Mouse (Mus musculus): Measurements from ENCODE around the gene Pitpnm3. TPM values are rescaled to one million over a fixed set of nuclear protein-coding genes. Genes with fewer than 3 reads are reported as not detected.
A peak's percentile ranks its signal among the peaks of the same experiment; 100 is the strongest.

Pitpnm3 gene
- polyA plus RNA-seq, 1 experiment from 2014 or later = 1.5 TPM

DNA sequence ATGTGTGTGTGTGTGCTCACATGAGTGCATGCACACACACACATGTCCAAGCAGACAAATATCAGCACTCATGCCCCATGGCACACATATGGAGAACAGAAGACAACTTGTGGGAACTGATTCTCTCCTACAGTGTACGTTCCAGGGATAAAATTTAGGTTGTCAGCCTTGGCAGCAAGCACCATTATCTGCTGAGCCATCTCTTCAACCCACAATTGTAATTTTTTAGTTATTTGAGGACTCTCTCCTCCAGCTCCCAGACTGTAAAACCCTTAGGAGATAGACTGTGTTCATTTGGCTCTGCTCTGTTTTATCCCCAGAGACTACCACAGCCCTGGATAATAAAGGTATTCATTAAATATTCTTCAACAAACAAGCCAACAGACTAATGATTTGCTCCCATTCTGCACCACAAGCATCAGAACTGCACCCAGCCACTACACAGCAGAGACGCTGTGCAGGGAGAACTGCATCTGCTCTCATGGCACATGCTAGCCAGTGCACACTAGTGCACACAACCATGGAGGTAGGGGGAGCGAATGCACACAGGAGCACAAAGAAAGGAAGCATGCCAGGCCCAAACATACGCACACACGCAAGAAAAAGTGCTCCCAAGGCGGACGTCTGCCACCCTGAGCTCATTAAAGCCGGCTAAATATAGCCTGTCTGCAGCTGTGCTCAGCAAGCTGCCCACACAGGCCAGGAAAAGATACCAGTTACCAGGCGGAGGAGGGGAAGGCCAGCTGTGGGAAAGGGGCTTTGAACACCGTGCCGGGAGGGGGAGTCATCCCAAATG lies 49.1 kb downstream of the Pitpnm3 start:
- Histone ChIP-seq H3K36me3 (no peaks in the 10 kb centered on the region), H3K4me1 (peaks cover 14% of the 10 kb centered on the region; the same call in 1 of the 2 replicates), H3K27ac (replicated peaks) (peak overlapping the region; percentile 78), H3K9ac (replicated peaks) (no peak overlapping the region), H3K4me3 (no peak overlapping the region), H3K27me3 (no peaks in the 10 kb centered on the region), H3K9me3 (no peaks in the 10 kb centered on the region), H3K4me2 (replicated peaks) (no peak overlapping the region)
- 37% methylated on average over 11 of the region's 11 CpGs for WGBS
- ATAC-seq (ENCODE audit: low FRiP score, low read depth) = peak; percentile 68; the same call in 1 of the 2 replicates

DNA sequence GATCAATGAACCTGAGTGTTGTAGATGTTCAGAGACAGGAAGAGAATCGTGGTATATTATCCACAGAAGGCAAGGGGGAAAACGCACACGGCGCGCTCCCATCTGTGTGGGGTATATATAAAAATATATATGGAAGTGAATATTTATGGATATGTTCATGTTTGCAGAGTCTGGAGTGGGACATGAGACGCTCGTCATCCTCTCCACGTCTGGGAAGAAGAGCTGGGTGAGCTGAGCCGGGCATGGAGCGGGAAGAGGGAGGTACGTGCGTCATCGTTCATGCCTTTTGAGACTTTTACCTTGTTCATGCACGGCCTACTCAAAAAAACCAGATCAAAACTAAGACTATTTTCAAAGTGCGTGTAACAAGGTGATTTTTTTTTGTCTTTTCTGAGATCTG lies 51.2 kb downstream of the Pitpnm3 start:
- no peak for ATAC-seq (ENCODE audit: low FRiP score, low read depth)
- 94% methylated on average over 15 of the region's 15 CpGs for WGBS
- H3K4me3 ChIP-seq = no peak overlapping the region
- H3K4me2 ChIP-seq (replicated peaks) = no peak overlapping the region
- H3K4me1 ChIP-seq = peaks cover 16% of the 10 kb centered on the region; the same call in 1 of the 2 replicates
- H3K27ac ChIP-seq (replicated peaks) = no peak overlapping the region
- no peaks in the 10 kb centered on the region for H3K36me3 ChIP-seq
- H3K9ac ChIP-seq (replicated peaks) = no peak overlapping the region
- no peaks in the 10 kb centered on the region for H3K9me3 ChIP-seq
- H3K27me3 ChIP-seq = no peaks in the 10 kb centered on the region

DNA sequence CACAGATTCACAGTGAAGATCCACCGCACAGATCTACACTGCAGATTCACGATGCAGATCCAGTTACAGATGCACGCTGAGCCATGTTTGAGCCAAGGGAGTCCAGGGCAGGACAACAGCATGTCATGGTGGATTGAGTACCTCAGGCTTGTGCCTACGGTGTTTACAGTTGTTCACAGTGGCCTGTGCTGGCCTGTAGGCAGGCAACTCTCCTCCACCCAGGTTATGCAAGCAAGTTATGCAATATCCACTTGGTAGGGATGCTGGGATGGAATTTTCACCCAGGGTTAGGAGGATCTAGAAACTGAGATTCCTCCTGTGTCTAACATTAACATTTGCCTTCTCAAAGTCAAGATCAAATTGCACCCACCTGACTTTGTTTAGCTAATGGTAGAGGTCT lies 53.0 kb downstream of the Pitpnm3 start:
- H3K27ac ChIP-seq (replicated peaks) = no peak overlapping the region
- no peak for ATAC-seq (ENCODE audit: low FRiP score, low read depth)
- H3K4me1 ChIP-seq = peaks cover 16% of the 10 kb centered on the region; the same call in 1 of the 2 replicates
- WGBS = 94% methylated on average over 4 of the region's 4 CpGs
- no peaks in the 10 kb centered on the region for H3K9me3 ChIP-seq
- H3K27me3 ChIP-seq = no peaks in the 10 kb centered on the region
- H3K4me2 ChIP-seq (replicated peaks) = no peak overlapping the region
- H3K9ac ChIP-seq (replicated peaks) = no peak overlapping the region
- H3K4me3 ChIP-seq = no peak overlapping the region
- H3K36me3 ChIP-seq = no peaks in the 10 kb centered on the region

DNA sequence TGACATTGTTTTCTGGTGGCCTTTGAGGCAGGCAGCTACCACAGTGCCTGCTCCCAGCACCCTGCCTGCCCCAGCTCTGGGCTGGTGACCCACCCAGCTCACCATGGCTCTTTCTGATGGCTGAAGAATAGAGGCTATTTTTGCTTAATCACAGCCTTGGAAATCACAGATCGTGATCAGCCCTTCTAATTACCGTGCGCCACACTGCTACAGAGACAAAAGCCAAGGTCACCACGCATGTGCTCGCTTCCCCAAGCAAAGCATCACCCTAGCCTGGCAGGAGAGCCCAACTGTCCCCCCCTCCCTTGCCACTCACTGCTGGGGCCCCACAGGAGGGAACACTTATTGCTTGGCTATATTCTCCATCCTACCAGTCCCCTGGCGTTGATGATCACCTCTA lies 55.1 kb downstream of the Pitpnm3 start:
- H3K36me3 ChIP-seq = no peaks in the 10 kb centered on the region
- no peak overlapping the region for H3K9ac ChIP-seq (replicated peaks)
- WGBS = 81% methylated on average over 6 of the region's 6 CpGs
- H3K4me1 ChIP-seq = 0 out of 2 replicates have a peak, but pooled peaks cover 2% of the 10 kb centered on the region
- ATAC-seq (ENCODE audit: low FRiP score, low read depth) = no peak
- no peaks in the 10 kb centered on the region for H3K9me3 ChIP-seq
- no peak overlapping the region for H3K4me3 ChIP-seq
- H3K27ac ChIP-seq (replicated peaks) = no peak overlapping the region
- no peak overlapping the region for H3K4me2 ChIP-seq (replicated peaks)
- no peaks in the 10 kb centered on the region for H3K27me3 ChIP-seq

- Histone ChIP-seq H3K4me1 (0 out of 2 replicates have a peak, but pooled peaks cover 2% of the 10 kb centered on the region), H3K27me3 (no peaks in the 10 kb centered on the region), H3K36me3 (no peaks in the 10 kb centered on the region), H3K27ac (replicated peaks) (no peak overlapping the region), H3K9me3 (no peaks in the 10 kb centered on the region), H3K9ac (replicated peaks) (no peak overlapping the region), H3K4me3 (no peak overlapping the region), H3K4me2 (replicated peaks) (no peak overlapping the region)
- ATAC-seq (ENCODE audit: low FRiP score, low read depth) = no peak
- WGBS = 38% methylated on average over 4 of the region's 4 CpGs
Measured at GRCm38 (mm10) chr11:72078647-72079046, 56.9 kb downstream of the Pitpnm3 start.

DNA sequence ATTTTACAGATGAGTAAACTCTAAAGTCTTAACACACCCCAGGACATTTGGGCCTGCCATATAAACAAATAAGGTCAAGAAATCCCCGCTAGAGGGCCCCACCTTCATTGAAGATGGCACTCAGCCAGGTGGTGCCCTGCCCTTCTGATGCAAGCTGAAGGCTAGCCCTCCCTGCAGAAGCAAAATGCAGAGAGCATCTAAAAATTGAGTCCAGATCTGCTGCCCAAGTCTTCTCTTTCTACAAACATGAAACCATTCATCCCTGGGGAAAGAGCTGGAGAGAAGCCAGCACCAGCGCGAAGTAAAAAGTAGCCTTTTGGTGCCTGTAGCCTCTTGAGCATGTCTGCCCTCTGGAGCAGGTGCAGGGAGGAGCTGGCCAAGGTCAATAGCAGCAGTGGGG lies 57.5 kb downstream of the Pitpnm3 start:
- ATAC-seq (ENCODE audit: low FRiP score, low read depth) = no peak
- WGBS = 55% methylated on average over 3 of the region's 3 CpGs
- Histone ChIP-seq H3K27me3 (no peaks in the 10 kb centered on the region), H3K4me3 (no peak overlapping the region), H3K9ac (replicated peaks) (no peak overlapping the region), H3K36me3 (no peaks in the 10 kb centered on the region), H3K9me3 (no peaks in the 10 kb centered on the region), H3K27ac (replicated peaks) (no peak overlapping the region), H3K4me2 (replicated peaks) (no peak overlapping the region), H3K4me1 (0 out of 2 replicates have a peak, but pooled peaks cover 2% of the 10 kb centered on the region)

DNA sequence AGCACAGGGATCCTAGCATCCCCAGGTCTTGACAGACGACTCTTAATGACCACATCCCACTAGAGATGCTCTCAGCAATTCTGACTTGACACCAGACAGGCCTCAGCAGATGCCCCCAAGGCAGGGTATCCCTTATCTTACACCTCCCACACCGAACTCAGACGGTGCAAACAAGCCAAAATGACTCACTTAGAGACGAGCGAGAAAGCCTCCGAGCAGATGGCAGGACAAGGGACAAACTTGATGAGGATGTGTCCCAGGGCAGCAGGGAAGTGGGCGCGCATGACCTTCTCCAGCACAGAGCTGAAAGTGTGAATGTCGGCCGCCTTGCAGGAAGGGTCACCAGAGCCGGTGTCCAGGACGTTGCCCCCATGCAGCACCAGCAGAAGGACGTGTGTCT lies 61.3 kb downstream of the Pitpnm3 start:
- ATAC-seq (ENCODE audit: low FRiP score, low read depth) = no peak
- Histone ChIP-seq H3K4me2 (replicated peaks) (no peak overlapping the region), H3K36me3 (no peaks in the 10 kb centered on the region), H3K4me3 (no peak overlapping the region), H3K27ac (replicated peaks) (no peak overlapping the region), H3K27me3 (no peaks in the 10 kb centered on the region), H3K4me1 (no peaks in the 10 kb centered on the region), H3K9ac (replicated peaks) (no peak overlapping the region), H3K9me3 (no peaks in the 10 kb centered on the region)
- WGBS = 89% methylated on average over 13 of the region's 13 CpGs

DNA sequence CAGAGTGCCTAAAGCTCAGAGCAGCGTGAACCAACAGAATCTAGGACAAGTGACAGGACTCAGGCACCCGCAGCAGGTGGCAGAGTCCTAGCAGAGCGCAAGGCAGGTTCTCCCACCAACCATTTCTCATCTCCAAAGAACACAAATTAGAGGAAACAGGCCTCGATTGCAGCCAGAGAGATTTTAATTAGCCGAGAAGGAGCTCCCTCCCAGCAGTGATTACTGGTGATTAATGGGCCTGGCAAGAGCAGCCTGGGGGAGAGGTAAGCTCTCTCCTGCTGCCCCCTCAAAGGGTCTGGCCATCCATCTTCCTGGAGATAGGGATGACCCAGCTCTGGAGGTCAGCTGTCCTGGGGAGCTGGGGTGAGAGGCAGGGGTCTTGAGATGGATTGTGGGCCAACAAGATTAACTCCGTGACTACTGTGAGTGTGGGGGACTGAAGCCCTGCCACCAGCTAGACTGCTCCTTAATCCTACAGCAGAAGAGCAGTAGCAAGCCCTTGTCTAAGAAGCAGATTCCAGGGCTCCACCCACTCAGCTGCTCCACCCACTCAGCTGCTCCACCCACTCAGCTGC lies 63.2 kb downstream of the Pitpnm3 start:
- Histone ChIP-seq H3K36me3 (no peaks in the 10 kb centered on the region), H3K4me3 (no peak overlapping the region), H3K9ac (replicated peaks) (no peak overlapping the region), H3K27me3 (no peaks in the 10 kb centered on the region), H3K27ac (replicated peaks) (no peak overlapping the region), H3K4me2 (replicated peaks) (no peak overlapping the region), H3K9me3 (no peaks in the 10 kb centered on the region), H3K4me1 (no peaks in the 10 kb centered on the region)
- ATAC-seq (ENCODE audit: low FRiP score, low read depth) = no peak
- WGBS = 57% methylated on average over 6 of the region's 6 CpGs

DNA sequence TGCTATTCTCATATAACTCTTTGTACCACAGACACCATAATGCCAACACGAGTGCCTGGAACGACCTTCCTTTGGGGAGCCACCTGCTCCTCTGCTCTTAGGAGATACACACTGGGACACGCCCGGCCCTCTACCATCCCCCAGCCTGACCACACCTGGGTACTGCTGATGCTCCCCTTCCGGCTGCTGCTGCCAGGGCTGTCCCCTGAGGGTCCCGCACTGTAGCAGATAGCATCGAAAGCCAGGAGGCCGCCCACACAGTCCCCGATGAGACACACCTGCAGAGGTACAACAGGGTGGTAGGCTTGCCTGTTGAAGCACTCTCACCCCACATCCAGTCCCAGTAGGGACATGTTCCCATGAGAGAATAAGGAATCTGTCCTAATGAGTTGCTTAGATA lies 64.8 kb downstream of the Pitpnm3 start:
- 84% methylated on average over 9 of the region's 9 CpGs for WGBS
- ATAC-seq (ENCODE audit: low FRiP score, low read depth) = no peak
- no peaks in the 10 kb centered on the region for H3K4me1 ChIP-seq
- H3K4me3 ChIP-seq = no peak overlapping the region
- H3K9ac ChIP-seq (replicated peaks) = no peak overlapping the region
- H3K27me3 ChIP-seq = no peaks in the 10 kb centered on the region
- H3K4me2 ChIP-seq (replicated peaks) = no peak overlapping the region
- H3K36me3 ChIP-seq = no peaks in the 10 kb centered on the region
- no peaks in the 10 kb centered on the region for H3K9me3 ChIP-seq
- no peak overlapping the region for H3K27ac ChIP-seq (replicated peaks)

GRCm38 (mm10) chr11:72068026-72068425 lies 67.6 kb downstream of the Pitpnm3 start:
- H3K4me3 ChIP-seq = no peak overlapping the region

DNA sequence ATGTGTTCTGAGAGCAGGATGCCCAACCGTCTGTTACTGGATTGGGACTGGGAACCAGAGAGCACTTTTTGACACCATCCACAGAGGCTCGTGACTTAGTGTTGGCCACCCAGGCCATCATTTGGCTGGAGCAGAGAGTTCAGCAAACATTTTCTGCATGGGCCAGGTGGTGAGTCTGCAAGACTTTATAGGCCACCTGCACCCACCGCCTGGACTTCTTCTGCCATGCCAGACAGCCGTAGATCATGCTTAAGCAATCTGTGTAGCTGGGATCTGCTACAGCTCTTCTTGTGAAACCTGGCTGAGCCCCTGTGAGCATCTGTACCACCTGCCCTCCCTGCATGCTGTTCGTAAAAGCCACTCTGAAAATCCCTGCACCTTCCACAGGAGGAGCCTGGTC lies 68.3 kb downstream of the Pitpnm3 start:
- Histone ChIP-seq H3K9me3 (0 out of 2 replicates have a peak, but pooled peaks cover 7% of the 10 kb centered on the region), H3K4me2 (replicated peaks) (no peak overlapping the region), H3K9ac (replicated peaks) (no peak overlapping the region), H3K27me3 (no peaks in the 10 kb centered on the region), H3K4me3 (no peak overlapping the region), H3K4me1 (no peaks in the 10 kb centered on the region), H3K27ac (replicated peaks) (no peak overlapping the region; the same call in 1 of the 2 replicates), H3K36me3 (no peaks in the 10 kb centered on the region)
- WGBS = 80% methylated on average over 5 of the region's 5 CpGs
- no peak for ATAC-seq (ENCODE audit: low FRiP score, low read depth)

More at GRCm38 (mm10) chr11:72068026-72068425, 67.6 kb downstream of the Pitpnm3 start:
- Histone ChIP-seq H3K27me3 (no peaks in the 10 kb centered on the region), H3K4me2 (replicated peaks) (no peak overlapping the region), H3K36me3 (no peaks in the 10 kb centered on the region), H3K4me1 (no peaks in the 10 kb centered on the region), H3K27ac (replicated peaks) (no peak overlapping the region; the same call in 1 of the 2 replicates), H3K9me3 (0 out of 2 replicates have a peak, but pooled peaks cover 7% of the 10 kb centered on the region), H3K9ac (replicated peaks) (no peak overlapping the region)
- no peak for ATAC-seq (ENCODE audit: low FRiP score, low read depth)
- WGBS = 70% methylated on average over 7 of the region's 7 CpGs

- H3K27me3 ChIP-seq = no peaks in the 10 kb centered on the region
- no peak overlapping the region for H3K4me3 ChIP-seq
- H3K4me1 ChIP-seq = no peaks in the 10 kb centered on the region
- H3K4me2 ChIP-seq (replicated peaks) = no peak overlapping the region
- WGBS = 45% methylated on average over 6 of the region's 6 CpGs
- no peaks in the 10 kb centered on the region for H3K36me3 ChIP-seq
- H3K27ac ChIP-seq (replicated peaks) = no peak overlapping the region
- ATAC-seq (ENCODE audit: low FRiP score, low read depth) = no peak
- H3K9me3 ChIP-seq = 0 out of 2 replicates have a peak, but pooled peaks cover 7% of the 10 kb centered on the region
- no peak overlapping the region for H3K9ac ChIP-seq (replicated peaks)
Measured at GRCm38 (mm10) chr11:72066330-72066729, 69.2 kb downstream of the Pitpnm3 start.
